Mouse (Mus musculus) embryo, embryonic 10 days (tissue): ENCODE data around the gene Dkc1.
A peak's percentile ranks its signal among the peaks of the same experiment; 100 is the strongest.
"Not testable (repeated sequence)": the region's sequence is repeated elsewhere in the genome, so short reads cannot be mapped to it uniquely, and the experiment has no call there.

Experiments used
- DNase-seq: peaks from one replicate; pipeline ENCODE4 v3.0.0-alpha.2; 2015; ENCODE audit warnings: low spot score

The Dkc1 gene

GRCm38 (mm10) chrX:75138182-75138581, 42.5 kb downstream of the Dkc1 start:
- no peak for DNase-seq

- not testable (repeated sequence) for DNase-seq
Observed at GRCm38 (mm10) chrX:75143124-75143555, 47.5 kb downstream of the Dkc1 start.

- DNase-seq: no peak
Observed at GRCm38 (mm10) chrX:75148414-75148813, 52.8 kb downstream of the Dkc1 start.

GRCm38 (mm10) chrX:75150304-75150703, 54.6 kb downstream of the Dkc1 start:
- no peak for DNase-seq

GRCm38 (mm10) chrX:75152249-75152648, 56.6 kb downstream of the Dkc1 start:
- no peak for DNase-seq

GRCm38 (mm10) chrX:75155576-75156243, 60.1 kb downstream of the Dkc1 start:
- DNase-seq: peak; percentile 57
